Mouse (Mus musculus) heart, embryonic 13.5 days (tissue): ENCODE results near the gene Ccdc116. TPM values are rescaled to one million over a fixed set of nuclear protein-coding genes. Genes with fewer than 3 reads are reported as not detected.

ENCODE experiments used
- ATAC-seq: fragments of 200-750 bp; cut with Nextera tagmentation; 2 replicates; pipeline ENCODE4 v1.8.0; 2017; ENCODE audit warnings: moderate TSS enrichment; ENCODE audit not compliant: insufficient number of reproducible peaks, low FRiP score, low TSS enrichment; ENCODE audit errors: extremely low read depth
- H3K27ac ChIP-seq: fragments of 300-500 bp; sonication (generic); replicated peaks from 2 replicates; pipeline ENCODE4 v1.5.1; 2015; ENCODE audit warnings: moderate library complexity, mild to moderate bottlenecking, inconsistent platforms
- H3K27me3 ChIP-seq: fragments of 300-500 bp; sonication (generic); replicated peaks from 2 replicates; pipeline ENCODE4 v1.6.1; 2015; ENCODE audit warnings: mild to moderate bottlenecking, inconsistent platforms
- H3K36me3 ChIP-seq: fragments of 300-500 bp; sonication (generic); 2 replicates; pipeline ENCODE4 v1.6.1; 2015; ENCODE audit warnings: mild to moderate bottlenecking, inconsistent platforms
- H3K4me1 ChIP-seq: fragments of 300-500 bp; sonication (generic); 2 replicates; pipeline ENCODE4 v1.6.1; 2015; ENCODE audit warnings: inconsistent platforms
- H3K4me2 ChIP-seq: fragments of 300-500 bp; sonication (generic); 2 replicates; pipeline ENCODE4 v1.6.1; 2015; ENCODE audit warnings: inconsistent platforms, mild to moderate bottlenecking, moderate library complexity
- H3K4me3 ChIP-seq: fragments of 300-500 bp; sonication (generic); 2 replicates; pipeline ENCODE4 v1.5.1; 2015; ENCODE audit warnings: moderate library complexity, mild to moderate bottlenecking, inconsistent platforms
- H3K9ac ChIP-seq: fragments of 300-500 bp; sonication (generic); 2 replicates; pipeline ENCODE4 v1.6.1; 2015; ENCODE audit warnings: inconsistent platforms, mild to moderate bottlenecking, moderate library complexity
- H3K9me3 ChIP-seq: fragments of 300-500 bp; sonication (generic); 2 replicates; pipeline ENCODE4 v1.6.1; 2016; ENCODE audit warnings: inconsistent platforms
- WGBS: fragments of 180-500 bp; shearing (Covaris S2); methylation state at CpG from one replicate; pipeline ENCODE4 v1.1.7; 2015; ENCODE audit warnings: mixed read lengths; 5-methylcytosine and 5-hydroxymethylcytosine counted together
- polyA plus RNA-seq: library from polyadenylated mRNA; unstranded; fragments of >200 nt; fragmentation: Nextera tagmentation; extraction: Ambion mirVana; gene quantifications from 2 replicates; pipeline ENCODE4 v1.2.1, GENCODE M21; 2015

Ccdc116 gene
- polyA plus RNA-seq, 1 experiment from 2014 or later: 0.23 TPM

DNA sequence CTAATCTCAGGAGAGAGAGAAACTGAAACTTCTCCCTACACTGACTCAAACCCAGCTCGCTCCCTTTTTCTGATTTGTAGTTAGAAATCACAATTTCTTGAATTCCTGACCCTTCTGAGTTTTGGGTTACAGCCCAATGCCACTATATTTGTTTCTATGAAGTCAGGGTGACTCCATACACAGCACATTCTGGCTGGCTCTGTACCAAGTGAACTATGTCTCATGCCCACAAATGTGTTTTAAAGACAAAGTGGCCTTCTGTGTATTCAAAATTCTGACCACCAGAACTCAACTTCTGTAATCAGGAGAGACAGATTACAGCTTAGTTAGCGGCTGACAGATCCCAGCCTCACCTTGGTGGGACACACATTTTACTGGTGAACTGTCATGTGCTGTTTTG lies 7.3 kb upstream of the Ccdc116 start:
- no peak overlapping the region for H3K27ac ChIP-seq
- no peak overlapping the region for H3K9ac ChIP-seq
- H3K9me3 ChIP-seq: no peaks in the 10 kb centered on the region
- H3K4me2 ChIP-seq: no peak overlapping the region
- WGBS: 84% methylated on average over 2 of the region's 2 CpGs
- peaks cover 13% of the 10 kb centered on the region; the same call in 1 of the 2 replicates for H3K4me1 ChIP-seq
- H3K4me3 ChIP-seq: no peak overlapping the region
- H3K27me3 ChIP-seq: no peaks in the 10 kb centered on the region
- peaks cover 80% of the 10 kb centered on the region for H3K36me3 ChIP-seq
- no peak for ATAC-seq

DNA sequence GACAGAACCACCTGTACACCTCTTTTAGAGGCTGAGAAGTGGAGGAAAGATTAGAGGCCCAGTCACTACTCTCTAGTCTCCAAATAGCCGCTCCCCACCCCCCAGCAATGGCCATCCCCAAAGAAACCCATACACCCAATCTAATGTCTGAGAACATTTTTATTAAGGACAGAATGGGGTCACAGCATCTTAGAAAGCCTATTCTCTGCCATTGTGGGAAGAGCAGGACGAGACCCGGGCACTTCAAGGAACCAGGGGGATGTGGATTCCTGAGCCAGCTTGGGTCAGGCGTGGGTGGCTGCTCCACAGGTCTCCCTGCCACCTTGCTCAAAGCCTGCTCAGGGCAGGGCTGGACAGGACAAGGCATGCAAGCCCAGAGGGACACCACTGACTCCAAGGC lies 4.8 kb upstream of the Ccdc116 start:
- WGBS: 94% methylated on average over 4 of the region's 4 CpGs
- no peak for ATAC-seq

DNA sequence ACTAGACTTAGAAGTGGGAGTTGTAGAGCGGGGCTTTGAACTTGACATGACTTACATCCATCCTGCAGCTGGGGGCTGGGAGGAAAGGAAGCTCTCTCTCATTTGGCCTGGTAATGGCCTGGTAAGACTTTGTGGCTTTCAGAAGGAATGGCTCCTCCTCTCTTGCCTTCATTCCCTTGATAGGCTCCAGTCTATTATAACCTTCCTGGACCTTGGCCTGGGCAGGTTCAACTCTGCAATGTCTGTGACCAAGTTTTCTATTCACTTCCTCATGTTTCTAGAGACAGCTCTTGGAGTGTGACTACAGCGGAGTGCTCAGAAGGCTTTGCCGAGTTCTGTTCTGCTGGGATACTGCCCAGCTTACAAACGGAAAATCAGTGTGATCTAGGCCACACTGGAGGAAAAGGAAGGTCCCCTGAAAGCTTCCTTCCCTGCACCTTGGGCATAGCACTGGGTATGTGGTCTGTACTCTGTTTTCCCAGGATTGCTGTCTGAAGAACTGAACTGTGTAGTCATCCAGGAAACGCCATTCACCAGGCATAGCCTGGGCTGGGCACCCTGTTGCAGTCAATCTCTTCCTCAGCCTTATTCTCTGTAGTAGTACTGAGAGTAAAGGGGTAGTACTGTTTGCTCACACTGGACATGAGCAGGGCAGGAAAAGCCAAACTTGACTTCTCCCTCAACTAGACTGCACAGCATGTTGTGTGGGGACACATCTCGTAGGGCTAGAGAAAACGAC lies 3.7 kb upstream of the Ccdc116 start:
- no peak for ATAC-seq
- Histone ChIP-seq H3K4me1 (peaks cover 28% of the 10 kb centered on the region), H3K4me3 (no peak overlapping the region), H3K4me2 (no peak overlapping the region), H3K9me3 (no peaks in the 10 kb centered on the region), H3K27ac (no peak overlapping the region), H3K27me3 (no peaks in the 10 kb centered on the region; the same call in 1 of the 2 replicates), H3K9ac (no peak overlapping the region), H3K36me3 (peaks cover 45% of the 10 kb centered on the region)
- WGBS: 71% methylated on average over 7 of the region's 7 CpGs

More for the DNA sequence above, 4.8 kb upstream of the Ccdc116 start:
- no peaks in the 10 kb centered on the region; the same call in 1 of the 2 replicates for H3K27me3 ChIP-seq
- no peak overlapping the region for H3K9ac ChIP-seq
- H3K9me3 ChIP-seq: no peaks in the 10 kb centered on the region
- H3K36me3 ChIP-seq: peaks cover 56% of the 10 kb centered on the region
- H3K4me3 ChIP-seq: no peak overlapping the region
- H3K27ac ChIP-seq: no peak overlapping the region
- peaks cover 28% of the 10 kb centered on the region for H3K4me1 ChIP-seq
- H3K4me2 ChIP-seq: no peak overlapping the region

DNA sequence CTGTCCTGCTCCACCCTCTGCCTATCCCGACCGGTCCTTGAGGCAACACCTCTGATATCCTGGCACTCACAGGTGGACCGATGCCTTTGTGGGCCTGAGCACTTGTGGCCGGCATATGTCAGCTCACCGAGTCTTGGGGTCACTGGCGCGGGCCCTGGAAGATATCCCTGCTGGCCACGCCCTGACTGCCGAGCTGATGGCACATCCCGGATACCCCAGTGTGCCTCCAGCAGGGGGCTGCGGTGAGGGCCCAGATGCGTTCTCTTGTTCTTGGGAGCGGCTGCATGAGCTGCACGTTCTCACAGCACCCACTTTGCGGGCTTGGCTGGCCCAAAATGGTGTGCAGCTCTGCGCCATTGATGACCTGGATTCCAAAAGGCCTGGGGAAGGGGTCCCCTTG lies 1.1 kb upstream of the Ccdc116 start:
- H3K27me3 ChIP-seq: no peaks in the 10 kb centered on the region; the same call in 1 of the 2 replicates
- peaks cover 16% of the 10 kb centered on the region for H3K4me1 ChIP-seq
- peak overlapping the region; percentile 100 for H3K4me2 ChIP-seq
- H3K4me3 ChIP-seq: peak overlapping the region; percentile 69
- no peaks in the 10 kb centered on the region for H3K9me3 ChIP-seq
- peak overlapping the region; percentile 79 for H3K9ac ChIP-seq
- no peak overlapping the region for H3K27ac ChIP-seq
- WGBS: 11% methylated on average over 16 of the region's 16 CpGs
- peaks cover 22% of the 10 kb centered on the region for H3K36me3 ChIP-seq
- ATAC-seq: no peak

DNA sequence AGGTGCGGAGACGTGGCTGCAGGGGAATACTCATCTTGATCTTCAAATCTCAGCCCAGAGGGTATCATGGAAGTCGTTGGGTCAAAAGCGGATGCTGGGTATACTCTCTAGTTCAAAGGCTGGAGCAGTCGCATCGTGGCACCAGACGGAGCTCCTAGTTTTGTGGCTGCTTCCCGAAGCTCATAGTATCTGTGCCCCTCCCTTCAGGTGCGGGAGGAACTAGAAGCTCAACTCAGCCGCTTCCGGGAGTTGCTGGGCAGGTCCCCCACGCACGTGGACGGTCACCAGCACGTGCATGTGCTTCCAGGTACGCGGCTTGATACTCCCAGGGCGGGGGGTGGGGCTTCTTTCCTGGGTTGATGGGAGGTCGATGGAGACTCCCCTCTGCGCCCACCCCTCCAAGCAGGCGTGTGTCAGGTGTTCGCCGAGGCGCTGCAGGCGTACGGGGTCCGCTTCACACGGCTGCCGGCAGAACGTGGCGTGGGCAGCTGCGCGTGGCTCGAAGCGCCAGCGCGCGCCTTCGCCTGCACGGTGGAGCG lies 431 bp upstream of the Ccdc116 start:
- H3K27ac ChIP-seq: no peak overlapping the region
- H3K36me3 ChIP-seq: peaks cover 16% of the 10 kb centered on the region
- peak overlapping the region; percentile 69 for H3K4me3 ChIP-seq
- H3K4me1 ChIP-seq: peaks cover 16% of the 10 kb centered on the region
- no peak for ATAC-seq
- H3K9me3 ChIP-seq: no peaks in the 10 kb centered on the region
- H3K9ac ChIP-seq: peak overlapping the region; percentile 79
- whole genome bisulfite sequencing: 1% methylated on average over 41 of the region's 41 CpGs
- H3K4me2 ChIP-seq: peak overlapping the region; percentile 100
- H3K27me3 ChIP-seq: no peaks in the 10 kb centered on the region; the same call in 1 of the 2 replicates

DNA sequence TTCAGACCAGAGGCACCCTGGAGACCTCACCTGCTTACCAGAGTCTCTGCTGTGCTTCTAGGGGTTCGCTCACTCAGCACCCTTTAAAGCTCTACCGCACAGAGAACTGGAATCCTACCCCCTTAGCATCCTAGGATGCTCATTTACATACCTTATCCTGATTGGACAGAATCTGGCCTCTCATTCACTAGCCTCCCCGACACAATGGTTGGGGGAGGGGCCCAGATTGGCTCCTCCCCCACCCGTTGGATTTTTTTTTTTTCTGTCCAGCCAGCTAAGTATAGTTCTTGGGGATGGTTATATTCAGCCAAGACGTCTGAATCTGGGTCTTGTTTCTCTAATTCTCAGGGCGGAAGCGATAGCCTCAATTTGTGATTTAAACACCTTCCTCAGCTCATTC lies 2.7 kb downstream of the Ccdc116 start, which contains the start of gene Ydjc:
TSS of gene Ydjc (plus strand) at position 283 of the 400 bp plus-strand sequence.
- Histone ChIP-seq H3K4me3 (no peak within 1 kb of the TSS), H3K27me3 (no peaks in the 10 kb centered on the region; the same call in 1 of the 2 replicates), H3K9ac (no peak within 1 kb of the TSS), H3K4me1 (peaks cover 16% of the 10 kb centered on the region), H3K9me3 (no peaks in the 10 kb centered on the region), H3K36me3 (no peaks in the 10 kb centered on the region), H3K27ac (no peak within 1 kb of the TSS), H3K4me2 (no peak within 1 kb of the TSS)
- no peak for ATAC-seq
- WGBS: 22% methylated on average over 7 of the region's 7 CpGs

DNA sequence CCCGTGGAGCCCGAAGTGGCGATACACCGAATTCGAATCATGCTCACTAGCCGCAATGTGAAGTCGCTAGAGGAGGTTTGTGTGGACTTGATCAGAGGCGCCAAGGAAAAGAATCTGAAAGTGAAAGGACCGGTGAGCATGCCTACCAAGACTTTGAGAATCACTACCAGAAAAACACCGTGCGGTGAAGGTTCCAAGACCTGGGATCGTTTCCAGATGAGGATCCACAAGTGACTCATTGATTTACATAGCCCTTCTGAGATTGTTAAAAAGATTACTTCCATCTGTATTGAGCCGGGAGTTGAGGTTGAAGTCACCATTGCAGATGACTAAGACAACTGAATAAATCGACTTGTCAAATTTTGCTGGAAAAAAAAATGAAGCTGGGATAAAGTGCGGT lies 9.7 kb downstream of the Ccdc116 start:
- H3K36me3 ChIP-seq: no peaks in the 10 kb centered on the region
- no peaks in the 10 kb centered on the region for H3K27me3 ChIP-seq
- H3K4me3 ChIP-seq: no peak overlapping the region
- no peak overlapping the region for H3K4me2 ChIP-seq
- no peak for ATAC-seq
- WGBS: 81% methylated on average over 15 of the region's 15 CpGs
- H3K27ac ChIP-seq: no peak overlapping the region
- no peak overlapping the region for H3K9ac ChIP-seq
- H3K9me3 ChIP-seq: no peaks in the 10 kb centered on the region
- peaks cover 6% of the 10 kb centered on the region for H3K4me1 ChIP-seq

DNA sequence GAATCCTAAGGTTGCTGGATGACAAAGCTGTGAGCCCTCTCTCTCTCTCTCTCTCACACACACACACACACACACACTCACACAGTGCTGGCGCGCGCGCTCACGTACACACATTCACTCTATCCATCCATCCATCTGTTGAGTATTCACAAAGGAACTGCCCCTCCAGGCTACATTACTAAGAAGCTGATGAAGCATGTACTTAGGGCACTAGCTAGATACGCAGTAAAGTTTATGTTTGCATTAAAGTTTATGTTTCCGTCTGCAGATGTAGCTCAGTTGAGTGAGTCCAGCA lies 14.2 kb downstream of the Ccdc116 start:
- peak overlapping the region; percentile 86 for H3K4me3 ChIP-seq
- no peak for ATAC-seq
- H3K27ac ChIP-seq: no peak overlapping the region
- no peaks in the 10 kb centered on the region for H3K9me3 ChIP-seq
- no peaks in the 10 kb centered on the region for H3K36me3 ChIP-seq
- H3K9ac ChIP-seq: peak overlapping the region; percentile 72
- no peaks in the 10 kb centered on the region for H3K27me3 ChIP-seq
- peak overlapping the region; percentile 99 for H3K4me2 ChIP-seq
- WGBS: 42% methylated on average over 7 of the region's 7 CpGs
- H3K4me1 ChIP-seq: peaks cover 18% of the 10 kb centered on the region

DNA sequence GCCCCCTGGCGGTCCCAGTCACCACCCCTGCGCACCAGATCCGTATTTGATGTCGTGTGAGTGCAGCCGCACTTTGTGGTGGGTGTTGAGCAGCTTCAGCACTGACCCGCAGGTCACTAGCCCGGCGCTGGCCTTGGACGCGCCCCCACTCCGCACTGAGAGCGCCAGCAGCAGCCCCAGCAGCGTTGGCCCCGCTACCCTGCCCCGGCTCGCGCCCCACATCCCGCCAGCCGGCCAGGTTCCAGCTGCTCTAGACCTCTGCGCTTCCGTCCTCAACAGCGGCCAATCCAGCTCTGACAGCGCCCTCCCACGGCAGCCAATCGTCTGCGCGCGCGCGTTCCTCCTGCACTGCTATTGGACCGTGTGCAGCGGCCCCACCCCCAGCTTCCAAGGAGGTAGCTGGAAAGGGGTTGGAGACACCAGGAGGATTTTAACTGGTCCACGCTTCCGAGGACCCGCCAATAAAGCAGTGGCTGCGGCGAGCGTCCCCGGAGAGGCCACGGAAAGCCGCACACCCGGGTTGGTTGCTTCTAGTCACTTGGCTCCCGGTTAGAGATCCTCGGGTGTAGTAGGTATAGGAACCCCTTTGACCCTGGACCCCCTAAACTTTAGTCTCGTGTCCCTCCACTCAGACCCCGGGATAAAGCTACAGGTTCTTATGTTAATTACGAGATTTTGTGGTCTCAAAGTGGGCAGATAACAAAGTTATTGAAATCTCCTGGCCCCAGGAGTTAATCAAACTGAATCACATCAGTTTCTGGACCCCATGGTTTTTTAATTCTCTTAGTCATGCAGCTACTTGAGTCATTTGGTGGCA lies 14.7 kb downstream of the Ccdc116 start, which contains the start of gene Sdf2l1:
TSS of gene Sdf2l1 (minus strand) at position 295 of the 817 bp plus-strand sequence.
- Histone ChIP-seq H3K27me3 (no peaks in the 10 kb centered on the region), H3K4me1 (peaks cover 18% of the 10 kb centered on the region), H3K9me3 (no peaks in the 10 kb centered on the region), H3K36me3 (no peaks in the 10 kb centered on the region), H3K4me3 (peak within 1 kb of the TSS; percentile 86), H3K27ac (peak within 1 kb of the TSS; percentile 61; the same call in 1 of the 2 replicates), H3K4me2 (peak within 1 kb of the TSS; percentile 99), H3K9ac (peak within 1 kb of the TSS; percentile 84)
- WGBS: under 1% methylated on average over 47 of the region's 47 CpGs
- peak; percentile 94 for ATAC-seq

DNA sequence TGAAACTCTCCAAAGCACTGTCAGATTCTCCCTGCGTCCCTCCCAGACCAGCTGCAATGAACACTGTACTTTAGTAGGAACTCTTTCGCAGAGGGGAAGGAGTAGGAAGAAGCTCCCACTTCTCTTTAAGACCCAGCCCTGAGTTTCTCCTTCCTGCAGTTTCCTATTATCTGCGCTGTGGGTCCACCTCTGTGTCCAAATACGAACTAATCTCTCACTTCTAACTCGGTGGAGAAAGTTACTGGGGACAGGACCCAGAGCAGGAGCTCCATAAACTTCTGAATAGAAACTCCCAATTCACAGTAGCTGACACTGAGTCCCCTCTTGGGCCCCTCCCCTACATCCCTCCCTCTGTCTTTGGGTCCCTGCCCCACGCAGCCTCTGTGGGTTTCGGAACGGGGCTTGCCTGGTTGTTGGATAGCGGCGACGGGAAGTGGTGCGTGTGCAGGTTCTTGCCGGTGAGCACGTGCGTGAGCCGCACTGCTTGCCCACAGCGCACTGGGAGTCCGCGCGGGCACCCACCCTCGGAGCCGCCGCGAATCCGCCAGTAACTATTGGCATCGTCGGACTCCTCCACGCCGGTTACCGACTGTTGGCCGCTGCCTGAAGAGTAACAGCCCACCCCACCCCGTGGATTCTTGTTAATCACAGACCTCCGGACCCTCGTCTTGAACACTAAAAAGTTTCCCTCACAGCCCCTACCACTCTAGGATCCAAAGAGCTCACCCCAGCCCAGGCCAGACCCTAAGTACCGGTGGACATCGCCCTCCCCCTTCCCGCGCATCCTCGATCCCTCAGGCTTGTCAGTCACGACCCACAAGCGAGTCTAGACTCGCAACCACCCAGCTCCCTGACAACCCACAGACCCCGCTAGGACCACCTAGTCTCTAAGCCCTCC lies 15.6 kb downstream of the Ccdc116 start:
- H3K27me3 ChIP-seq: no peaks in the 10 kb centered on the region
- peak overlapping the region; percentile 86 for H3K4me3 ChIP-seq
- 4% methylated on average over 43 of the region's 43 CpGs for WGBS
- peak overlapping the region; percentile 61; the same call in 1 of the 2 replicates for H3K27ac ChIP-seq
- ATAC-seq: 0 out of 2 replicates have a peak, but pooled peaks have one; percentile 6
- peak overlapping the region; percentile 84 for H3K9ac ChIP-seq
- H3K4me1 ChIP-seq: peaks cover 18% of the 10 kb centered on the region
- no peaks in the 10 kb centered on the region for H3K36me3 ChIP-seq
- H3K4me2 ChIP-seq: peak overlapping the region; percentile 99
- H3K9me3 ChIP-seq: no peaks in the 10 kb centered on the region
